Mouse (Mus musculus) layer of hippocampus, adult 11-12 months (tissue): Measurements from ENCODE around the gene Tamm41.
A peak's percentile ranks its signal among the peaks of the same experiment; 100 is the strongest.

ENCODE experiments used
- DNase-seq: peaks from one replicate; pipeline ENCODE4 v3.0.0; 2022; ENCODE audit warnings: low spot score

The Tamm41 gene

DNA sequence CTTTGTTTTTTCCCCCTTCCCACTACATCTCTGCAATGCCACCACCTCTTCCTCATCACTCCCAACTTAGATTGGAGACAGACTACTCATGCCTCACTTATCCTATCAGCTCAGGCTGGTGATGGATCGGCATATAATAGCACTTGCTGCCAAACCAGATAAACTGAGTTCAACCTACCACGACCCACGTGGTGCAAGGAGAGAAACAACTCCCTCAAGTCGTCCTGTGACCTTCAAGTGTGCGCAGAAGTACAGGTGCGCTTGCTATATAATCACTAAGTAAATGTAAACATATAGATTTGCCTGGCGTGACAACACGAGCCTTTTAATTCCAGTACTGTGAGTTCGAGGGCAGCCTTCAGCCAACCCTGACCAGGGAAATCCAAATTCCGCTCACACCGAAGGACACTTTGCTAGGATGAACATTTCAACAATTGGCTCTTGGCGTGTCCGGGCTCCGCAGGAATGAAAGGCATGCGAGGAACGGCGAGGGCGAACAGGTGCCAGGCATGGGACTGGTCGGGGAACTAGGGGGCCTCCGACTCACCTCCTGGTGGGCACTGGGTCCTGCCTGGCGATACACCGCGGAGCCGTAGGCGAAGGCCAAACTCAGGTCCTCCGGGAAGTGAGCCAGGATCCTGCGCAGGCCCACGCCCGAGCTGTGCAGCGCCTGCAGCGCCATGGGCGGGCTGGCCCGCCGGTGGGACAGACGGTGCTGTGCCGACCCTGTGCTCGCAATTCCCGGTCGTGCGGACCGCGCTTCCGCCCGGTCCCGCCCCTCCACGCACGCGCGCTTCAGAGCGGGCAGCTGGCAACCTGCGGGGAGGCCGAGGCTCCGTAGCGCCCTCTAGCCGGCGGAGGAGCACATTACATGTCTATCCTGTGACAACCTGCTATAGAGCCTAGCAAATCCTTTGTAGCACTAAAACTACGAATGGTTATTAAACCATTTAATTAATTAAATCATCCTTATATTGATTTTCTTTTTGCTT lies at the start of gene Tamm41:
Tamm41 (minus strand) TSS at position 774 of the 992 bp plus-strand sequence.
- DNase-seq, result peak; percentile 85

DNA sequence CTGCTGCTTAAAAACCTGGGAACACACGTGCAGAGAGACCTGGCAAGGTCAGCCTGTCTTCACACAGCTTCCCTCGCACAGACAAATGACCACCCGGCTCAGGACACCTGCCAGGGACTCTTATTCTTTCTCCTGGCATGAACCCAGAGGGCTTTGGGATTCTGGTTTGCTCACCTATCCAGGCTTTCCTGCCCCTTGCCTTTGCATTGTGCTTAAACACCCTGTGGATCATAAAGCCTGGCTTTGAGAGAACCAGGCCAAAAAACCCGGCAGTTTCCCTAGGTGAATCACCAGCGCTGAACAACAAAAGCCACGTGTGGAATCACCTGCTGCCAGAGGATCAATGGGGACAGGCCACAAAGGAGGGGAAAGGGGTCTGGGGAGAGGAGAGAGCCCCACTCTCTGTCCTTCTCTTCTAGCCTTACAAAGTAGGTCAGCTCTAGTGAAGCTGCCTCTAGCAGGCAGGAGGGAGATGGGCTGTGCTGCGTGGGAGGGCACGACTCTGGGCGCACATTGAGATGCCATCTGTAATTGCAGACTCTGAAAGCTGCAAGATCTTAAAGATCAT lies 47.7 kb upstream of the Tamm41 start:
- peak; percentile 79 for DNase-seq

DNA sequence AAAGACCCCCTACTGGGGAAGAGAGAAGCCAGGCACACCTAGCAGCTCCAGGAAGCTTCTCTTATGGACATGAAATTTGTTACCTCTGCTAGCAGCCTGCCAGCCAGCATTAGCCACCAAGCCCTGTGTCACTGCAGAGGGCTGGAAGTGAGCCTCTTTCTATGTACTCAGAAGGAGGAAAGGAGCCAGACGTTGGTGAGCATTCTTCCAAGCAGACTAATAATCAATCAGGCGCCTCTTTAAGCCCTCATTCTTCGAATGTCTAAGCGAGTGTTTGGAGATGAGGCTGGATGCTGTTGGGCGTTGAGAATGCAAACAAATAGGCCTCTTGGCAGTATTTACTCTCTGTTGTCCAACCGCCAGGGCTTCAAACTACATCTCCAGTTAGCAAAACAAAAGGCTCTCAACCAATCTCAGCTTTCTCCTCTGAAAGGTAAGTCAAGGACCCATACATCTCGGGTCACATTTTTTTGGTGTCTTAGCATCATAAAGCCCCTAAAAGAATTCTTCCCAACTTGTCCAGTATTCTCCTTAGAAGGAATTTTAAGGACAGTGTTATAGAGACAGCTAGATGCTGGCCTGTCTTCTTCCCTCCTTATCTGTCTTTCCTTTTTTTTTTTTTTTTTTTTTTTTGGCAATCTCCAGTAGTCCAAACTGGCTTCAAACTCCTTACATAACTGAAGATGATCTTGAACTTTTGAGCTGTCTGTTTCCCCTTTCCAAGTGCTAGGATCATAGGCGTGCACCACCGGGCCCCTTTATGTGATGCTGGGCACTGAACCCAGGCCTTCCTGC lies 39.3 kb upstream of the Tamm41 start:
- no peak for DNase-seq

DNA sequence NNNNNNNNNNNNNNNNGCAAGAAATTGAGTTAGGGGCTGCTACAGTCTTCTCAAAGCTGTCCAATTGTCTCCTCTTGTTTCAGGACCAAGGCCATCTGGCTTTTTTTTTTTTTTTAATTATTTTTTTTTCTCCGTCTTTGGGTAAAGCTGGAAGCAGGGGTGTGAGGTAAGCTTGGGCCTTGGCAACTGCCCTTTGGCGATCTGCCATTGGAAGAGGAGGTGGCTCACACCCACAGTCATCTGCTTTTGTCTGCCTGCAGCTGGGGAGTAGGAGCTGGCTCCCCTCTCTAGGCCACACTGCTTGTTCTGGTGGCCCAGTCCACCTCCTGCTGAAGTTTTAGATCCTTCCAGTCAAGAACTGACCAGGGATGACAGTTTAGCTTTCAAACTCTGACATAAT lies 34.3 kb upstream of the Tamm41 start:
- DNase-seq, result peak; percentile 59

DNA sequence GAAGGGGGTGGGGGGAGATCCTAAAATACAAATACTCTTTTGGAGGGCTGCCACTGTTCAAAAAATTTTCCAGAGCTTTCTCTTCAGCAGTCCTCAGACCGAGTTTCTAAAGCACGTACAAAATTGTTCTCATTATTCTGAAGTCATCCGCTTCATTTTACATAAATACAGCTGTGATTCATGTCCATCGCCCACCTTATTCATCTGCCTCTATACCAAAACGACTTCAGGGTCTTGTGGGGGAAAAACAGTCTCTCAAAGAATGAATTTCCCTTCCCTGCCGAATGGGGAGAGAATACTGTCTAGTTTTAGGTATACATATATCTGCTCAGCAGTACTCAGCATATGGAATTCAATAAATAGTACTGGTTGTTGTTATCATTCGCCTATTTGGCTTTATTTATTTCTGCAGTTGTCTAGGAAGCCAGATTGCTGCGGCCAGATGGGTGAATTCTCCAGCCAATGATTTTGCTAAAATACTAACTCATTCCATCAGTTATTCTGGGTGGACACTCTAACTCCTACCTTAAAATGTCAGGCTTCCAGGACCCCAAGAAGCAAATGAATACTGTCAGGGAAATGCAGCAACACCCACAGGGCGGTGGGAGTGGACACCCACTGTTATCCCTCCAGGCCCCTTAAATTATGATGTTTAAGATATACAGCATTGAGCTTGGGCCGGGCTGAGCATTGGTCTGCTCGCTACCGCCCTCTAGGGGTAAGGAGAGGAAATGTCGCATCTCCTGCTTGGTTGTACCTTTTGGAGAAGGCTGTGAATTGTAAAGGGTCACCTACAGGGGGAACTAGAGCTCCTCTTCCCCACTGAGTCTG lies 27.9 kb upstream of the Tamm41 start:
- peak; percentile 55 for DNase-seq

DNA sequence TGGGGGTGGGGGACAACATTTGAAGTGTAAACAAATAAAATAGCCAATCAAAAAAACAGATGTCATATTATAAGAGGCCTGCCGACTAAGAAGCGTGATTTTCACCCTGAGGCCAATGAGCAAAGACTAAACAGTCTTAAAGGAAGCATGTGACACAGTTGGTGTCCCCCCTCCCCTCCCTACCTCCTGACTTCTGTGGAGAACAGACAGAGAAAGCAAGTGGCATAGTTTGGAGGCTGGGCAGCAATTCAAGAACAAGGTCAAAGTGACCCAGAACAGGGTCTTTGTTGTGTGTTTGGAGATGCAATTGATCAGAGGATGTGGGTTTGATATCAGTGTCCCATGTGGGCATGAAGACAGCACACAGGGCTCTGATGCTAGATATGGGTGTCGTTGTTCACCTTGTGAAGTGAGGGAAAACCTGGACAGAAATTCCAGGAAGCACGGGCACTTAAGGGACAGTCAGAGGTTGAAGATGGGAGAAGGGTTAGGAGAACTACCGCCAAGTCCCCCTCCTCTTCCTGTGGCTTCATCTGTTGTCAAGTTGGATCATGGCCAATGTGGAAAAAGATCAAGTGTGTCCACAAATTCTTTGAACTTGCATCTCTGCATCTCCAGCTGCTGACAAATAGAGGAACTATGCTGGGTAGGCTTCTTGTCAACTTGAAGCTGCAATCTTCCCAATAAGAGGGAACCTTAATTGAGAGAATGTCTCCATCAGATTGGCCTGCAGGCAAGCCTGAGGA lies 25.1 kb upstream of the Tamm41 start:
- no peak for DNase-seq

DNA sequence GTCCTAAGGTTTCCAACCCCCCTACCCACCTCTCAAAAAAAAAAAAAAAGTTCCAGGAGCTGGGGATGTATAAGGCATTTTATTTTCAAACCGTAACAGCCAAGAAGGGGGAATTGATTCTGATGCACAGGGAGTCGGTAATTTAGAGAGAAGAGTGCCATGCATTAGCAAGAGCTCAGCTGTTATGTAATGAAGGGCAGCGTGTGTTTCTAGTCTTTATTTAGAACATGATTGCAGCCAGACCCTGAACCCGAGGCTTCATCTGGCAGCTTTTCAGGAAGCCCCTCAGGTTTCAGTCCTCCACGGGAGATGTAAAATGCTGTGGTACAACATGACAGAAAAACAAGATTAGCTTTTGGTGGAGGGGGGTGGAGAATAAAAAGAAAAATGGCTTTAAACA lies 21.6 kb upstream of the Tamm41 start:
- DNase-seq, result no peak

DNA sequence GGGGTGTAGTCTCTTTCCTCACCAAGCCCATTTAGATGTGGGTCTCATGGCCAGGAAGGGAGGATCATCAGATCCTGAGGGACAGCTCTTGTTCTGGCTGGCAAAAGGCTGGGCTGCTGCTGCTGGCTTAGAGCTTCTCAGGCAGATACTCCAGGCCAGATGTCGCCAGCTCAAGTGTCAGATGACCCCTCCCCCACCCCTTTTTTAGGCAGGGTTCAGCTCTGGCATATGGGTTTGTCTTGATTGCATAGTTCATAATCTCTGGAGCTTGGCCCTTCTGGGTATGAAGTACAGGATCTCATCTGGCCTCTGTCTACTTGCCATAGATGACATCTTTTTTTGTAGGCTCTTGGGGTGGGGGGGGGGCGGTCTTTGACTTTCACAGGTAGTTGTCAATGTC lies 19.0 kb upstream of the Tamm41 start:
- no peak for DNase-seq

DNA sequence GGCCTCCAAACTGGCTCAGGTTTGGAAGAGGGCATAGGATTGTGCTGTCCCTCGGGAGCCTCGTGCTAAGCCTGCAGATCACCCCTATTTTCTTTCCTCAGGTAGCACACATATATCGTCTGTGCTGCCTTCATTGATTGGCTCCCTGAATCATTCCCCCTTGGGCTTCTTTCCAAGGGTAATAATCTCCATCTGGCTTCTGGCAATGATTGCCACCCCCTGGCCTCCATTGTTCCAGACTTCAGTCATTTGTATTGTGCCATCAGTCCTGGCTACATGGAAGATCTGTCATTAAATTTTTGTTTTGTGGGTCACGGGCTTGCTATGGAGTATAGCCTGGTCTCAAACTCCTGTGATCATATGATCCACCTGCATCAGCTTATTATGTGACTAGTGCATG lies 17.8 kb upstream of the Tamm41 start:
- DNase-seq, result no peak

DNA sequence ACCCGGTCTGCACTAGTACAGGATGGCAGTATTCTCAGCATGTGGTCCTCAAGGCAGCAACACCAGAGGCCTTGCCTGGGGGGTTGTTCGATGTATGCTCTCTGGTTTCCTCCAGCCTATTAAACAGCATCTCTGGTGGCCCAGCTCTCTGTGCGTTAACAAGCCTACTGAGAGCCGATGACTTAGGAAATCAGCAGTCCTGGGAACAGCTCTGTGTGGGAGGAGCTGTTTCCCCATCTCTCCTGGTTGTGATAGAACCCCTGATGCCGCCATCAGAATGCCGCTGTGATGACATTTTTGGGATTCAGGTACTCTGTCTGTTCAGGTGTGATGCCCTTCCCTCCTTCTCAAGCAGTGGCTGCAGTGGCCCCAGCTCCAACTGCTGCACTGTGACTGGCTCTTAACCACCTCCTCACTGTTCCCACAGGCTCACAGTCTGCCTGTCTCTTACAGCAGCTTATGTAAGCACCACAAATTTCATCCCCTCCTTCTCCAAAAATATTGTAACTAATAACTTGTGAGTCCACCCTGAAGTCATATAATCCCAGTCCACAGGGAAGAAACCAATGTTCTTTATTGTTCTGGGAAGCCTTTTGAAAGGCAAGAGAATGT lies 14.0 kb upstream of the Tamm41 start:
- no peak for DNase-seq

DNA sequence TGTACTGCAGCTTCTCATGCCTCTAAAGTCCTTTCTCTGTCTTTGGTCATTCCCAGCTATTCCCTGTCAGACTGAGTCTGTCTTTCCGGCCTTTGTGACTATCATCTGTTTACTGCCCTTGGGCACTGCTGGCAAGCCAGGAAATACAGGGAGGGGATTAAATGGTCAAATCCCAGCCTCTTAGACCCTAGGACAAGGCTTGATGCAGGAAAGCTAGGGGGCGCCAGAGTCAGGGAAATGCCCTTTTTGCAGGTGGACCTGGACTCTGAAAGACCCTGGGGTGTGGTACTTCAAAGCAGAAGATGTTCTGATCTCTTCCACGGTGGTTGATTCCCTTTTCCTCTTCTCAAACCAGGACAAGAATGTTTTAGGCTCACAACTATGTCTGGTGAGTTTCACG lies 11.3 kb upstream of the Tamm41 start:
- peak; percentile 59 for DNase-seq

DNA sequence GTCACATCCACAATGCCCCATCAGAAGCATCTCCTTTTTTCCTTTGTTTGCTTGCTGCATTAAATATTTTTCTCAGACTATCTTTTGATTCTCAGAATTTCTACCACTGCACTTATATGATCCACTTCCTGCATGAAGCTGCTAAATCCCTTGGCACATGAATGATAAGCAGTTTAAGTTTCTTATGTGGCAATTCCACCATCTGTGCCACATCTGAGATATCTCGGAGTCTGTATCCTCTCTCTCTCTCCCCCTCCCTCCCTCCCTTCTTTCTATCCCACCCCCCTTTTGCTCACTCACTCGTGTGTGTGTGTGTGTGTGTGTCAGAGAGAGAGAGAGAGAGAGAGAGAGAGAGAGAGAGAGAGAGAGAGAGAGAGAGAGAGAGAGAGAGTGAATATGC lies 10.1 kb upstream of the Tamm41 start:
- no peak for DNase-seq

DNA sequence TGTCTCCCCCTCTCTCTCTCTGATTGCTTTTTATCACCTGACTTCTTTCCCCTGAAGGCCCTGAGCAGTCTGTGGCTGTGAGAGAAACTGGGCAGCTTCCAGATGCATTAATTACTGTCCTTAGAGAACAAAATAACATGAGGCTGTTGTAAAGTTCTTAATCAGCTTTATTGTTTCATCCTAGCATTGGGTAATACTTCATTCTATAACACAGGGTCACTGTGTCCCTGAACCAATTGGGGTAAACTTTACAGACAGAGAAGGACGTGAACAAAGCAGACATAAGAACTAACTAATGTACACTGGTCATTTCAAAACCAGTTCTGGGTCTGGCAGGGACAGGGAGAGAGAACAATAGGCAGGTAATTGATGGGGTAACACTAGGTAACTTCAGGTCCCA lies 8.4 kb upstream of the Tamm41 start:
- DNase-seq, result no peak

DNA sequence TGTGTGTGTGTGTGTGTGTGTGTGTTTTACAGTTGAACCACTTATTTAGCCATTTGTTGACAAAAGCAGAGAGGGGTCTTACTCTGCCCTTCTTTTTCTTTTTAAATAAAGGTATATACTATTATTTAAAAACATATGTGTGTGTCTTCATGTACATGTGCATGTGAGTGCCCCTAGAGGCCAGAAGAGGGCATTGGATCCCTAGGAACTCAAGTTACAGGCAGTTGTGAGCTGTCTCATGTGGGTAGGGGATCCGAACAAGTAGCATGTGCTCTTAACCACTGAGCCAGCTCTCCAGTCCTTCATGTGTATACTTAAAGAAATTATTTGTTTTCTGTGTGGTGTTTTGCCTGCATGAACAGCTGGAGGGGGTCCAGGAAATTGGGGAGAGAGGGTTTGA lies 7.0 kb upstream of the Tamm41 start:
- no peak for DNase-seq

DNA sequence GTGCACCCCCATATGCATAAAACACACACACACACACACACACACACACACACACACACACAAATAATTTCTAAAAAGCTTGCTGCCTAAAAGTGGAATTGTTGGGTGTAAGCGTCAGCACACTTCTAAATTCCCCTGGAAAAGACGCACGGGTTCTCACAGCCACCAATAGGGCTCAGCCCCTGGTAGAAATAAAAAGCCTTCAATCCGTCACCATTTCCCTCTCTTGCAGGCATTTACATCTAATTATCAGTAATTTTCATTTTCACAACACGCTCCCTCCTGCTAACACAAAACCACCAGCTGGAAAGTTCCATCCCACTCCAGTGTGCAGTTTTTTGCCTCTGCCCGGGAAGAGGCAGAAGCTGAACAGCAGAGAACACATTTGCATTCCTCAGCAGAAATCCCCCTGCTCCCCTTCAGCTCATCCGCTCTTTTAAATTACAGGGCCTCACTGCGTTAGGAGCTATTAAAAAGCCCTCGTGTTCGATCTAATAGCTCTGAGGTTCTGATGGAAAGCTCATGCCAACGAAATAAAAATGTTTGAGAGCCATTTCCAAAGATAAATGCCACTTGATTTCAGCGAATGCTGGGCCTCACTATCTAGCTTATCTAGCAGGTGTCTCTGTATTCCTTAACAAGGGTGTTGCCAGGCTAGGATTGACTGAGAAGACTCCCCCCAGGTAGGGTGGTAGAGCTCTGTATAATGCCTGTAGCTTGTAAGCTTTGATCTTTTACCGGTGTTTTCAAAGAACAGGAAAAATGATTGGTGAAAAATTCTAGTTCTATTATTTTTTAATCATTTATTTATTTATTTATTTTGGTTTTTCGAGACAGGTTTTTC lies 6.2 kb upstream of the Tamm41 start:
- peak; percentile 44 for DNase-seq

DNA sequence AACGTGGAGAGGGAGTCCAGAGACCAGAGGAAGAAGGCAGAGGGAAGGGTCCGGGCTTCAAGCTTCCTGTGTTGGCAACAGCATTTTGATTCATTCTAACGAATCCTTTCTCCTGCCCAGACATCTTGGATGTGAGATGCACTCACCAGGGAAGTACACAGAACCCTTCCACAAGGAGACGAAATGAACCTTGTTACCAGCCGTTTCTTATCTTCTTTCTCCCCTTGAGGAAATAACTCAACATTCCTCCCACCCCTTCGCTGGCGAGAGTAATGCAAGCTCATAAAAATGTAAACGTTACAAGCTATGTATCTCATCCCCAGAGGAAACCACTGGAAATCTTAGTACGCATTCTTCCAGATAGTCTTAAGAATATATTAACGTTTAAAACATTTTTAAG lies 4.9 kb upstream of the Tamm41 start:
- no peak for DNase-seq

DNA sequence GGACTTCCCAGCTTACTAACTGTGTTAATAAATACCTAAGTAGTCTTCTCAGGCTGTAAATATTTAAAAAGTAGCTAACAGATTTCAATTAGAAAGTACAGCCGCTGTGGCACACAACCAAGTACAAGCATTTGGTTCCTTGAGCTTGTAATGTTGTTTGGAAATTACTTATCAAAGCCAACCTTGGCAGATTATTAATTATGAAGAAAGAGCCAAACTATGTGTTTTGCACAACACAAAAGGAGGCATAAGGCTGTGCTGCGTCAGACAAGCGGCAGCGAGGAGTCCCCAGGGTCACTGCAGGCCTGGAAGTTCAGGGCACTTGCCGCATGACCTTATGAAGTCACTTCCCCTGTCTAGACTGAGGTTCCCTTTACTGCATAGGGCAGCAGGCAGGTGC lies 4.2 kb downstream of the Tamm41 start:
- no peak for DNase-seq

DNA sequence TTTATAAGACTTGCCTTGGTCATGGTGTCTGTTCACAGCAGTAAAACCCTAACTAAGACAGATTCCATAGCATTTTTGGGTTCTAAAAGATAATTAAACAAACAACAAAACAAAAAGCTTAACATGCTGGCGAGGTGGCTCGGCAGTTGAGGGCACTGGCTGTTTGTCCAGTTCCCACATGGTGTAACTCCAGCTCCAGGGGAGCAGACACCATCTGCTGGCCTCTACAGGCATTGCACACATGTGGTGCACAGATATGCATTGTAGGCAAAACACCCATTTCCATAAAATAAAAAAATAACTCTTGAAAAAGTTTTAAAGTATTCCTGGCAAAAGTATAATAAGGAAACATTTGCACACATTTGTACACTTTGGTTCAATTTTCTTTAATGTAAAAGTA lies 7.6 kb downstream of the Tamm41 start:
- DNase-seq, result no peak

DNA sequence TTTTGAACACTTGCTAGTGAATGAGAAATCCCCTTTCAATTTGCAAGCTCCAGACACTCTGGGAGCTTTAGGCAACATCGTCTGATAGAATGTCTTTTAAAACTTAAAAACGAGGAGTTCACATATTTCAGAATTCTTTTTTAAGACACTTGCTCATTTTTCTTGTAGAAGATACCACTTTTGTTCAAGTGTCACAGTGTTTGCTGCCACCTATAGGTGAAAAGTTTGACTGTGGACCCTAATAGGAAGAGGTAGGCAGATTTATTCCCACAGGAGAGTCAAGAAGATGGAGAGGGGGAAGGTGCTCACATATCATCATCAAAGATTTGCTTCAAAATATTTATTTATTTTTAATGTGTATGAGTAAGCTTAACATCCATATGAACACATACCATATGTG lies 8.4 kb downstream of the Tamm41 start:
- DNase-seq, result peak; percentile 72

DNA sequence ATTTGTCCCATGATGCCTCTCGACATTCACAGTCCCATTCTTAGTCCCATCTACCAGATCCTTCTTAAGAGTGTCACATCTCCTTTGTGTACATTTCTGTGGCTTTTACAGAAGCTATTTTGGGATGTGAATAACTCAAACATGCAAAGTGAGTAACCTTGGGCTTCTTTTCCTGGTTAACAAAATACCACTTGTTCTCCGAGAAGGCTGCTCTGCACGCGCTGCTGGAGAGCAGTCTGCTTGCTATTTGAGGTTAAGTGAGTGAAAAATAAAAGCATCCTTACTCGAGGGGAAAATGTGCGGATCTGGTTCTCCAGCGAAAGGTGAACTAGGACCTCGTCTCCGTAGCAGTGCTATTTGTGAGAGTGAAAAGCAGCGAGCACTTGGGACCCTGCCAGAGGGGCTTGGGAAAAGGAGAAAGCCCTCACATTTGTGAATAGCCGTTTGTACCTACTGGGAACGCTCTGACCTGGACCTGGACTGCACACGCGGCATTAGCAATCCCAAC lies 10.1 kb downstream of the Tamm41 start:
- no peak for DNase-seq
